Mouse (Mus musculus) intestine, embryonic 15.5 days (tissue): ENCODE results near the gene Gabpb2. TPM values are rescaled to one million over a fixed set of nuclear protein-coding genes. Genes with fewer than 3 reads are reported as not detected.

ENCODE experiments used
- ATAC-seq: fragments of 200-750 bp; cut with Nextera tagmentation; 2 replicates; pipeline ENCODE4 v1.8.0; 2017; ENCODE audit warnings: moderate TSS enrichment, moderate library complexity
- H3K27ac ChIP-seq: fragments of 300-500 bp; sonication (generic); 2 replicates; pipeline ENCODE4 v1.5.1; 2015; ENCODE audit warnings: mild to moderate bottlenecking, inconsistent platforms
- H3K27me3 ChIP-seq: fragments of 300-500 bp; sonication (generic); replicated peaks from 2 replicates; pipeline ENCODE4 v1.6.1; 2015; ENCODE audit warnings: inconsistent platforms
- H3K36me3 ChIP-seq: fragments of 300-500 bp; sonication (generic); 2 replicates; pipeline ENCODE4 v1.6.1; 2015; ENCODE audit warnings: inconsistent platforms
- H3K4me1 ChIP-seq: fragments of 300-500 bp; sonication (generic); replicated peaks from 2 replicates; pipeline ENCODE4 v1.6.1; 2015; ENCODE audit warnings: inconsistent platforms
- H3K4me2 ChIP-seq: fragments of 300-500 bp; sonication (generic); replicated peaks from 2 replicates; pipeline ENCODE4 v1.6.1; 2015; ENCODE audit warnings: mild to moderate bottlenecking, inconsistent platforms
- H3K4me3 ChIP-seq: fragments of 300-500 bp; sonication (generic); replicated peaks from 2 replicates; pipeline ENCODE4 v1.5.1; 2015; ENCODE audit warnings: inconsistent platforms
- H3K9ac ChIP-seq: fragments of 300-500 bp; sonication (generic); 2 replicates; pipeline ENCODE4 v1.6.1; 2015; ENCODE audit warnings: inconsistent platforms
- H3K9me3 ChIP-seq: fragments of 300-500 bp; sonication (generic); 2 replicates; pipeline ENCODE4 v1.6.1; 2016; ENCODE audit warnings: inconsistent platforms
- WGBS: fragments of 180-500 bp; shearing (Covaris S2); methylation state at CpG from one replicate; pipeline ENCODE4 v1.1.7; 2015; 5-methylcytosine and 5-hydroxymethylcytosine counted together
- polyA plus RNA-seq: library from polyadenylated mRNA; unstranded; fragments of >200 nt; fragmentation: Nextera tagmentation; extraction: Ambion mirVana; gene quantifications from 2 replicates; pipeline ENCODE4 v1.2.1, GENCODE M21; 2015

Gabpb2 gene
- 8.0 and 8.5 TPM in 2 replicates for polyA plus RNA-seq

GRCm38 (mm10) chr3:95217255-95218134 is at the start of gene Gabpb2:
Gene Gabpb2 (minus strand): TSS chr3:95217916.
- no peaks in the 10 kb centered on the region for H3K36me3 ChIP-seq
- peak within 1 kb of the TSS; percentile 79 for H3K4me3 ChIP-seq
- peak within 1 kb of the TSS; percentile 60 for H3K4me2 ChIP-seq
- peak; percentile 90 for ATAC-seq
- peak within 1 kb of the TSS; percentile 100 for H3K27ac ChIP-seq
- H3K9ac ChIP-seq, result peak within 1 kb of the TSS; percentile 97
- H3K9me3 ChIP-seq, result no peaks in the 10 kb centered on the region
- H3K4me1 ChIP-seq, result peaks cover 11% of the 10 kb centered on the region
- no peaks in the 10 kb centered on the region for H3K27me3 ChIP-seq
- under 1% methylated on average over 53 of the region's 56 CpGs for WGBS

- H3K4me3 ChIP-seq, result no peak overlapping the region
- no peaks in the 10 kb centered on the region for H3K9me3 ChIP-seq
- ATAC-seq, result no peak
- no peaks in the 10 kb centered on the region for H3K27me3 ChIP-seq
- H3K36me3 ChIP-seq, result peaks cover 19% of the 10 kb centered on the region
- WGBS, result 89% methylated on average over 3 of the region's 3 CpGs
- H3K4me2 ChIP-seq, result no peak overlapping the region
- H3K27ac ChIP-seq, result no peak overlapping the region
- no peaks in the 10 kb centered on the region for H3K4me1 ChIP-seq
- H3K9ac ChIP-seq, result no peak overlapping the region
Observed at GRCm38 (mm10) chr3:95266052-95266451, 48.3 kb upstream of the Gabpb2 start.

GRCm38 (mm10) chr3:95264724-95265123 is 47.0 kb upstream of the Gabpb2 start:
- Histone ChIP-seq H3K9ac (no peak overlapping the region), H3K27ac (no peak overlapping the region), H3K9me3 (no peaks in the 10 kb centered on the region), H3K4me3 (no peak overlapping the region), H3K4me2 (no peak overlapping the region), H3K4me1 (no peaks in the 10 kb centered on the region), H3K36me3 (peaks cover 23% of the 10 kb centered on the region), H3K27me3 (no peaks in the 10 kb centered on the region)
- ATAC-seq, result no peak
- 88% methylated on average over 1 of the region's 1 CpGs for WGBS

- no peak overlapping the region for H3K27ac ChIP-seq
- no peaks in the 10 kb centered on the region for H3K9me3 ChIP-seq
- H3K9ac ChIP-seq, result no peak overlapping the region
- no peak overlapping the region for H3K4me3 ChIP-seq
- peaks cover 27% of the 10 kb centered on the region for H3K36me3 ChIP-seq
- no peaks in the 10 kb centered on the region for H3K4me1 ChIP-seq
- H3K27me3 ChIP-seq, result no peaks in the 10 kb centered on the region
- WGBS, result 41% methylated on average over 11 of the region's 11 CpGs
- peak overlapping the region; percentile 26; the same call in 1 of the 2 replicates for H3K4me2 ChIP-seq
- peak; percentile 92 for ATAC-seq
Observed at GRCm38 (mm10) chr3:95263089-95263739, 45.5 kb upstream of the Gabpb2 start.

- Histone ChIP-seq H3K27ac (no peak overlapping the region), H3K4me3 (no peak overlapping the region), H3K27me3 (no peaks in the 10 kb centered on the region), H3K9ac (no peak overlapping the region), H3K4me1 (no peaks in the 10 kb centered on the region), H3K4me2 (no peak overlapping the region), H3K36me3 (peaks cover 27% of the 10 kb centered on the region), H3K9me3 (no peaks in the 10 kb centered on the region)
- ATAC-seq, result no peak
- WGBS, result 89% methylated on average over 4 of the region's 4 CpGs
Observed at GRCm38 (mm10) chr3:95261975-95262374, 44.3 kb upstream of the Gabpb2 start.

- no peak overlapping the region for H3K4me3 ChIP-seq
- WGBS, result 83% methylated on average over 5 of the region's 5 CpGs
- H3K27ac ChIP-seq, result no peak overlapping the region
- no peak for ATAC-seq
- no peak overlapping the region for H3K4me2 ChIP-seq
- no peaks in the 10 kb centered on the region for H3K9me3 ChIP-seq
- H3K27me3 ChIP-seq, result no peaks in the 10 kb centered on the region
- no peak overlapping the region for H3K9ac ChIP-seq
- no peaks in the 10 kb centered on the region for H3K4me1 ChIP-seq
- peaks cover 22% of the 10 kb centered on the region for H3K36me3 ChIP-seq
Observed at GRCm38 (mm10) chr3:95256931-95257330, 39.2 kb upstream of the Gabpb2 start.

GRCm38 (mm10) chr3:95250783-95251424 is 33.2 kb upstream of the Gabpb2 start, which contains the start of gene Bnipl:
Gene Bnipl (minus strand): TSS chr3:95251193.
- Histone ChIP-seq H3K4me2 (no peak within 1 kb of the TSS), H3K4me1 (no peaks in the 10 kb centered on the region), H3K27ac (no peak within 1 kb of the TSS), H3K4me3 (no peak within 1 kb of the TSS), H3K27me3 (no peaks in the 10 kb centered on the region), H3K9me3 (no peaks in the 10 kb centered on the region), H3K9ac (no peak within 1 kb of the TSS), H3K36me3 (no peaks in the 10 kb centered on the region)
- peak; percentile 53 for ATAC-seq
- 35% methylated on average over 7 of the region's 7 CpGs for WGBS

- Histone ChIP-seq H3K4me2 (no peak overlapping the region), H3K9me3 (no peaks in the 10 kb centered on the region), H3K36me3 (no peaks in the 10 kb centered on the region), H3K9ac (no peak overlapping the region), H3K27me3 (no peaks in the 10 kb centered on the region), H3K4me3 (no peak overlapping the region), H3K27ac (no peak overlapping the region), H3K4me1 (no peaks in the 10 kb centered on the region)
- no peak for ATAC-seq
- WGBS, result 82% methylated on average over 5 of the region's 5 CpGs
Observed at GRCm38 (mm10) chr3:95250361-95250760, 32.6 kb upstream of the Gabpb2 start.

GRCm38 (mm10) chr3:95247660-95248336 is 30.1 kb upstream of the Gabpb2 start:
- Histone ChIP-seq H3K36me3 (no peaks in the 10 kb centered on the region), H3K9me3 (no peaks in the 10 kb centered on the region), H3K27me3 (no peaks in the 10 kb centered on the region), H3K4me3 (no peak overlapping the region), H3K27ac (no peak overlapping the region), H3K9ac (no peak overlapping the region), H3K4me2 (no peak overlapping the region), H3K4me1 (no peaks in the 10 kb centered on the region)
- WGBS, result 65% methylated on average over 1 of the region's 1 CpGs
- ATAC-seq, result no peak

GRCm38 (mm10) chr3:95246465-95247231 is 28.9 kb upstream of the Gabpb2 start:
- H3K9me3 ChIP-seq, result no peaks in the 10 kb centered on the region
- no peaks in the 10 kb centered on the region for H3K36me3 ChIP-seq
- H3K4me1 ChIP-seq, result no peaks in the 10 kb centered on the region
- H3K4me2 ChIP-seq, result no peak overlapping the region
- H3K27me3 ChIP-seq, result no peaks in the 10 kb centered on the region
- H3K4me3 ChIP-seq, result no peak overlapping the region
- WGBS, result 74% methylated on average over 5 of the region's 5 CpGs
- ATAC-seq, result no peak
- H3K9ac ChIP-seq, result no peak overlapping the region
- no peak overlapping the region for H3K27ac ChIP-seq

GRCm38 (mm10) chr3:95243086-95243485 is 25.4 kb upstream of the Gabpb2 start:
- Histone ChIP-seq H3K36me3 (no peaks in the 10 kb centered on the region), H3K9me3 (no peaks in the 10 kb centered on the region), H3K4me1 (0 out of 2 replicates have a peak, but pooled peaks cover 4% of the 10 kb centered on the region), H3K9ac (no peak overlapping the region), H3K4me2 (no peak overlapping the region), H3K4me3 (no peak overlapping the region), H3K27me3 (no peaks in the 10 kb centered on the region), H3K27ac (no peak overlapping the region)
- WGBS, result 73% methylated on average over 2 of the region's 2 CpGs
- no peak for ATAC-seq
